Mouse (Mus musculus) heart, postnatal 0 days (tissue): ENCODE results near the gene Dctpp1.

ENCODE experiments used
- CTCF ChIP-seq: IDR thresholded peaks from 2 replicates; pipeline ENCODE4 v1.5.1; 2016; ENCODE audit warnings: antibody characterized with exemption, control low read depth, low read depth
- EP300 ChIP-seq: IDR thresholded peaks from 2 replicates; pipeline ENCODE4 v1.6.1; 2016; ENCODE audit warnings: antibody characterized with exemption, low read depth

DNA sequence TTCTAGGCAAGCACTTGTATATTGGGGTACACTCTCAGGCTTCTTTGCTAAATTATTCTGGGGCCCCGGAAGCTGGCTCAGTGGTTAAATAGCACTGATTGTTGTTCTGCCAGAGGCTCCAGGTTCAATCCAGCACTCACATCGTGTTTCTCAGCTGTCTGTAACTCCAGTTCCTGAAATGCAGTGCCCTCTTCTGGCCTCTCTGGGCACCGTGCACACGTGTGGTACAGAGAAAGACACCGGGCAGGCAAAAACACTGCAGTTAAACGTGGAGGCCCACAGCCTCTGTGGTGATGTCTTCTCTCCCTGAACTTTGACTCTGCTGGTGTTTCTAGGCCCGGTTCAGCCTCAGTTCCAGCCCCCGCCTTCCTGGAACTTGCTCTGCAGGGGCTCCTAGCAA is 17.8 kb upstream of the Dctpp1 start:
- TF ChIP-seq CTCF (peak; percentile 50), EP300 (no peak)
